Mouse (Mus musculus) intestine, embryonic 14.5 days (tissue): ENCODE results near the gene Ap2m1. TPM values are rescaled to one million over a fixed set of nuclear protein-coding genes. Genes with fewer than 3 reads are reported as not detected.
"Not testable (repeated sequence)": the region's sequence is repeated elsewhere in the genome, so short reads cannot be mapped to it uniquely, and the experiment has no call there.

Experiments
- ATAC-seq: fragments of 200-750 bp; cut with Nextera tagmentation; replicated peaks from 2 replicates; pipeline ENCODE4 v1.8.0; 2017; ENCODE audit warnings: low read depth, moderate number of reproducible peaks, moderate TSS enrichment, moderate library complexity; ENCODE audit not compliant: low FRiP score, low TSS enrichment
- DNase-seq: peaks from one replicate; pipeline ENCODE4 v3.0.0-alpha.2; 2018; ENCODE audit warnings: low spot score
- H3K27ac ChIP-seq: fragments of 300-500 bp; sonication (generic); 2 replicates; pipeline ENCODE4 v1.5.1; 2014; ENCODE audit warnings: low read depth, mild to moderate bottlenecking, control low read depth
- H3K27me3 ChIP-seq: fragments of 300-500 bp; sonication (generic); replicated peaks from 2 replicates; pipeline ENCODE4 v1.6.1; 2014; ENCODE audit warnings: low read length, control low read depth; ENCODE audit not compliant: control insufficient read depth, insufficient read depth
- H3K36me3 ChIP-seq: fragments of 300-500 bp; sonication (generic); 2 replicates; pipeline ENCODE4 v1.6.1; 2014; ENCODE audit warnings: low read length, control low read depth; ENCODE audit not compliant: control insufficient read depth, insufficient read depth
- H3K4me1 ChIP-seq: fragments of 300-500 bp; sonication (generic); replicated peaks from 2 replicates; pipeline ENCODE4 v1.6.1; 2014; ENCODE audit warnings: low read length, control low read depth, mixed read lengths; ENCODE audit not compliant: control insufficient read depth, insufficient read depth
- H3K4me2 ChIP-seq: fragments of 300-500 bp; sonication (generic); 2 replicates; pipeline ENCODE4 v1.6.1; 2014; ENCODE audit warnings: low read length
- H3K4me3 ChIP-seq: fragments of 300-500 bp; sonication (generic); 2 replicates; pipeline ENCODE4 v1.5.1; 2014; ENCODE audit warnings: low read depth, low read length, control low read depth, mixed read lengths
- H3K9ac ChIP-seq: fragments of 300-500 bp; sonication (generic); 2 replicates; pipeline ENCODE4 v1.6.1; 2014; ENCODE audit warnings: mild to moderate bottlenecking, low read length
- H3K9me3 ChIP-seq: fragments of 300-500 bp; sonication (generic); 2 replicates; pipeline ENCODE4 v1.6.1; 2016; ENCODE audit warnings: low read length, control low read depth; ENCODE audit not compliant: control insufficient read depth
- WGBS: fragments of 180-500 bp; shearing (Covaris S2); extraction: QIAGEN DNeasy Blood & Tissue Kit; methylation state at CpG from one replicate; pipeline ENCODE4 v1.1.7; 2014; 5-methylcytosine and 5-hydroxymethylcytosine counted together
- polyA plus RNA-seq: library from polyadenylated mRNA; unstranded; fragments of >200 nt; fragmentation: Nextera tagmentation; extraction: Ambion mirVana; gene quantifications from 2 replicates; pipeline ENCODE4 v1.2.1, GENCODE M21; 2014

Gene Ap2m1
- 630 and 682 TPM in 2 replicates for polyA plus RNA-seq

- Histone ChIP-seq H3K4me2 (peak within 1 kb of the TSS; percentile 94), H3K9me3 (no peaks in the 10 kb centered on the region), H3K9ac (peak within 1 kb of the TSS; percentile 88), H3K4me1 (peaks cover 19% of the 10 kb centered on the region), H3K36me3 (peaks cover 57% of the 10 kb centered on the region), H3K27me3 (no peaks in the 10 kb centered on the region), H3K27ac (peak within 1 kb of the TSS; percentile 64), H3K4me3 (peak within 1 kb of the TSS; percentile 81)
- DNase-seq: peak; percentile 93
- WGBS: under 1% methylated on average over 50 of the region's 52 CpGs
- ATAC-seq: peak; percentile 96
Measured at GRCm38 (mm10) chr16:20535296-20536080, at the start of gene Ap2m1. TSS of gene Ap2m1 (plus strand) at chr16:20535478.

- no peak overlapping the region for H3K9ac ChIP-seq
- H3K27me3 ChIP-seq: no peaks in the 10 kb centered on the region
- no peak overlapping the region for H3K27ac ChIP-seq
- ATAC-seq (no peak), DNase-seq (no peak)
- H3K4me2 ChIP-seq: no peak overlapping the region
- 63% methylated on average over 3 of the region's 3 CpGs for WGBS
- no peak overlapping the region for H3K4me3 ChIP-seq
- no peaks in the 10 kb centered on the region for H3K4me1 ChIP-seq
- no peaks in the 10 kb centered on the region for H3K36me3 ChIP-seq
- no peaks in the 10 kb centered on the region for H3K9me3 ChIP-seq
Measured at GRCm38 (mm10) chr16:20486048-20486447, 49.2 kb upstream of the Ap2m1 start.

- no peak overlapping the region for H3K27ac ChIP-seq
- no peaks in the 10 kb centered on the region for H3K4me1 ChIP-seq
- no peak for ATAC-seq
- H3K27me3 ChIP-seq: no peaks in the 10 kb centered on the region
- DNase-seq: no peak
- 86% methylated on average over 1 of the region's 1 CpGs for WGBS
- no peaks in the 10 kb centered on the region for H3K9me3 ChIP-seq
- H3K9ac ChIP-seq: no peak overlapping the region
- H3K4me2 ChIP-seq: no peak overlapping the region
- H3K4me3 ChIP-seq: no peak overlapping the region
- no peaks in the 10 kb centered on the region for H3K36me3 ChIP-seq
Measured at GRCm38 (mm10) chr16:20488151-20488550, 47.1 kb upstream of the Ap2m1 start.

- H3K4me3 ChIP-seq, H3K9me3 ChIP-seq, H3K9ac ChIP-seq, H3K36me3 ChIP-seq, DNase-seq, H3K27ac ChIP-seq, H3K4me1 ChIP-seq, H3K27me3 ChIP-seq, ATAC-seq, H3K4me2 ChIP-seq: not testable (repeated sequence)
- WGBS: 76% methylated on average over 9 of the region's 9 CpGs
Measured at GRCm38 (mm10) chr16:20488751-20489150, 46.5 kb upstream of the Ap2m1 start.

- Histone ChIP-seq H3K9ac (no peak overlapping the region), H3K27me3 (no peaks in the 10 kb centered on the region), H3K27ac (no peak overlapping the region), H3K4me3 (no peak overlapping the region), H3K4me1 (no peaks in the 10 kb centered on the region), H3K36me3 (no peaks in the 10 kb centered on the region), H3K9me3 (no peaks in the 10 kb centered on the region), H3K4me2 (no peak overlapping the region)
- no peak for ATAC-seq
- WGBS: 85% methylated on average over 2 of the region's 2 CpGs
- DNase-seq: no peak
Measured at GRCm38 (mm10) chr16:20489233-20489632, 46.0 kb upstream of the Ap2m1 start.

- WGBS: 40% methylated on average over 2 of the region's 2 CpGs
- no peaks in the 10 kb centered on the region for H3K27me3 ChIP-seq
- H3K4me1 ChIP-seq: no peaks in the 10 kb centered on the region
- no peak overlapping the region for H3K9ac ChIP-seq
- H3K9me3 ChIP-seq: no peaks in the 10 kb centered on the region
- no peak overlapping the region for H3K4me3 ChIP-seq
- no peak overlapping the region for H3K4me2 ChIP-seq
- H3K27ac ChIP-seq: no peak overlapping the region
- DNase-seq (no peak), ATAC-seq (peak; percentile 58; the same call in 1 of the 2 replicates)
- no peaks in the 10 kb centered on the region for H3K36me3 ChIP-seq
Measured at GRCm38 (mm10) chr16:20490581-20490980, 44.7 kb upstream of the Ap2m1 start.

GRCm38 (mm10) chr16:20491301-20491700 is 44.0 kb upstream of the Ap2m1 start:
- WGBS: 83% methylated on average over 2 of the region's 2 CpGs
- Histone ChIP-seq H3K4me1 (no peaks in the 10 kb centered on the region), H3K36me3 (no peaks in the 10 kb centered on the region), H3K27me3 (no peaks in the 10 kb centered on the region), H3K9me3 (no peaks in the 10 kb centered on the region), H3K9ac (no peak overlapping the region), H3K27ac (no peak overlapping the region), H3K4me2 (no peak overlapping the region), H3K4me3 (no peak overlapping the region)
- no peak for ATAC-seq
- no peak for DNase-seq

- H3K4me1 ChIP-seq: no peaks in the 10 kb centered on the region; the same call in 1 of the 2 replicates
- no peak overlapping the region for H3K4me2 ChIP-seq
- H3K36me3 ChIP-seq: no peaks in the 10 kb centered on the region
- no peaks in the 10 kb centered on the region for H3K27me3 ChIP-seq
- no peak for ATAC-seq
- no peak overlapping the region for H3K4me3 ChIP-seq
- 72% methylated on average over 2 of the region's 2 CpGs for WGBS
- H3K9ac ChIP-seq: no peak overlapping the region
- H3K27ac ChIP-seq: no peak overlapping the region
- H3K9me3 ChIP-seq: no peaks in the 10 kb centered on the region
- no peak for DNase-seq
Measured at GRCm38 (mm10) chr16:20493452-20493851, 41.8 kb upstream of the Ap2m1 start.
